Comparison of ENCODE assay signal across 8 mouse cellular contexts in genomic region chr1:153899731-153900380, GRCm38 (mm10). TPM values are rescaled to one million over a fixed set of nuclear protein-coding genes. Genes with fewer than 3 reads are reported as not detected.
DNase-seq lines count a peak whose midpoint lies in the region; ATAC-seq and TF ChIP-seq lines count a peak whose summit lies in the region.

Gene Glul (plus strand): TSS chr1:153899944.
Gene Teddm2 (minus strand): TSS chr1:153900228.

- H3K27ac ChIP-seq in forebrain, embryonic 10.5 days, result peak within 1 kb of the TSS; percentile 97
- H3K27ac ChIP-seq in heart, embryonic 15.5 days, result peak within 1 kb of the TSS; percentile 95
- peak within 1 kb of the TSS; percentile 94 for H3K27ac ChIP-seq in liver, embryonic 14.5 days
- peak within 1 kb of the TSS; percentile 97 for H3K27ac ChIP-seq in neural tube, embryonic 11.5 days (ENCODE audit: low read depth, low read length)
- H3K27ac ChIP-seq in stomach, postnatal 0 days (replicated peaks), result peak within 1 kb of the TSS; percentile 97

- H3K4me2 ChIP-seq in heart, embryonic 15.5 days, result peak within 1 kb of the TSS; percentile 80
- H3K4me2 ChIP-seq in liver, embryonic 14.5 days (ENCODE audit: low read depth), result peak within 1 kb of the TSS; percentile 83
- peak within 1 kb of the TSS; percentile 73 for H3K4me2 ChIP-seq in neural tube, embryonic 11.5 days (ENCODE audit: low read depth)
- H3K4me2 ChIP-seq in stomach, postnatal 0 days (replicated peaks; ENCODE audit: low read depth), result peak within 1 kb of the TSS; percentile 72

- H3K9me3 ChIP-seq in forebrain, embryonic 10.5 days, result no peaks in the 10 kb centered on the region
- H3K9me3 ChIP-seq in heart, embryonic 15.5 days (replicated peaks), result no peaks in the 10 kb centered on the region
- no peaks in the 10 kb centered on the region for H3K9me3 ChIP-seq in liver, embryonic 14.5 days (ENCODE audit: control insufficient read depth, low read length)
- no peaks in the 10 kb centered on the region for H3K9me3 ChIP-seq in neural tube, embryonic 11.5 days (ENCODE audit: control insufficient read depth, low read length)
- H3K9me3 ChIP-seq in stomach, postnatal 0 days (ENCODE audit: control insufficient read depth, low read length), result no peaks in the 10 kb centered on the region

- H3K27me3 ChIP-seq in forebrain, embryonic 10.5 days (ENCODE audit: poor library complexity, severe bottlenecking), result no peaks in the 10 kb centered on the region
- H3K27me3 ChIP-seq in heart, embryonic 15.5 days, result no peaks in the 10 kb centered on the region
- H3K27me3 ChIP-seq in liver, embryonic 14.5 days (ENCODE audit: control insufficient read depth, insufficient read depth, low read length), result no peaks in the 10 kb centered on the region
- H3K27me3 ChIP-seq in neural tube, embryonic 11.5 days (ENCODE audit: control insufficient read depth, insufficient read depth, low read length), result no peaks in the 10 kb centered on the region
- no peaks in the 10 kb centered on the region for H3K27me3 ChIP-seq in stomach, postnatal 0 days (ENCODE audit: control insufficient read depth, insufficient read depth, low read length)

- no peak for TF ChIP-seq CTCF in liver, embryonic 14.5 days (IDR thresholded peaks at IDR 0.05; ENCODE audit: low read depth)
- TF ChIP-seq CTCF in stomach, postnatal 0 days (IDR thresholded peaks at IDR 0.05; ENCODE audit: low read depth), result 0 out of 2 replicates have a peak, but pooled peaks have one; percentile 1

- H3K36me3 ChIP-seq in forebrain, embryonic 10.5 days (replicated peaks), result peaks cover 22% of the 10 kb centered on the region
- peaks cover 22% of the 10 kb centered on the region for H3K36me3 ChIP-seq in heart, embryonic 15.5 days
- H3K36me3 ChIP-seq in liver, embryonic 14.5 days (replicated peaks; ENCODE audit: control insufficient read depth, insufficient read depth, low read depth), result peaks cover 25% of the 10 kb centered on the region
- peaks cover 3% of the 10 kb centered on the region for H3K36me3 ChIP-seq in neural tube, embryonic 11.5 days (ENCODE audit: control insufficient read depth, insufficient read depth, low read length)
- H3K36me3 ChIP-seq in stomach, postnatal 0 days (ENCODE audit: control insufficient read depth, insufficient read depth, low read length), result peaks cover 15% of the 10 kb centered on the region; the same call in 1 of the 2 replicates

- WGBS in forebrain, embryonic 10.5 days, result under 1% methylated on average over 51 of the region's 51 CpGs
- WGBS in heart, embryonic 15.5 days, result under 1% methylated on average over 51 of the region's 51 CpGs
- WGBS in liver, embryonic 14.5 days (ENCODE audit: insufficient replicate concordance), result 0% methylated on average over 51 of the region's 51 CpGs
- WGBS in neural tube, embryonic 11.5 days, result under 1% methylated on average over 51 of the region's 51 CpGs
- WGBS in stomach, postnatal 0 days, result 0% methylated on average over 51 of the region's 51 CpGs

- H3K9ac ChIP-seq in heart, embryonic 15.5 days, result peak within 1 kb of the TSS; percentile 80
- peak within 1 kb of the TSS; percentile 88 for H3K9ac ChIP-seq in liver, embryonic 14.5 days (replicated peaks)
- peak within 1 kb of the TSS; percentile 90 for H3K9ac ChIP-seq in neural tube, embryonic 11.5 days (ENCODE audit: low read length)
- peak within 1 kb of the TSS; percentile 98 for H3K9ac ChIP-seq in stomach, postnatal 0 days (ENCODE audit: low read length)

- H3K4me3 ChIP-seq in forebrain, embryonic 10.5 days, result peak within 1 kb of the TSS; percentile 88
- H3K4me3 ChIP-seq in heart, embryonic 15.5 days, result peak within 1 kb of the TSS; percentile 76
- H3K4me3 ChIP-seq in liver, embryonic 14.5 days (ENCODE audit: insufficient read depth in 1 of 2, low read depth in 2 of 2, low read length in 2 of 2), result peak within 1 kb of the TSS; percentile 75 to 77
- H3K4me3 ChIP-seq in neural tube, embryonic 11.5 days (ENCODE audit: low read depth, low read length), result peak within 1 kb of the TSS; percentile 79
- H3K4me3 ChIP-seq in stomach, postnatal 0 days (ENCODE audit: low read depth, low read length), result peak within 1 kb of the TSS; percentile 98

- peak; percentile 93 for ATAC-seq in CD4-positive, CD25-positive, alpha-beta regulatory T cell, adult 4 months
- peak; percentile 97 for ATAC-seq in heart, embryonic 15.5 days (replicated peaks; ENCODE audit: insufficient number of reproducible peaks, insufficient read depth, low FRiP score, low read depth)
- peak; percentile 92 for ATAC-seq in liver, embryonic 14.5 days (ENCODE audit: insufficient read depth)
- ATAC-seq in neural tube, embryonic 11.5 days (ENCODE audit: insufficient read depth, low FRiP score, low TSS enrichment), result peak; percentile 97
- ATAC-seq in stomach, postnatal 0 days (ENCODE audit: low FRiP score, low TSS enrichment), result peak; percentile 96

- DNase-seq in c-Kit-negative CD71-positive TER-119-positive erythroid progenitor cells, embryonic 14.5 days (ENCODE audit: low read depth, low spot score), result peak; percentile 81
- peak; percentile 97 for DNase-seq in forebrain, embryonic 10.5 days (ENCODE audit: extremely low spot score, low spot score)
- DNase-seq in kidney, postnatal 25 days, result peak; percentile 97 to 99
- DNase-seq in liver, embryonic 14.5 days (ENCODE audit: low read depth in 3 of 3, low spot score in 3 of 3), result peak; percentile 87 to 90 (median 88)
- DNase-seq in neural tube, embryonic 11.5 days (ENCODE audit: low spot score), result peak; percentile 99
- DNase-seq in stomach, postnatal 0 days (ENCODE audit: low spot score), result peak; percentile 98

- peak; percentile 31; the same call in 1 of the 2 replicates for TF ChIP-seq EP300 in liver, embryonic 14.5 days (IDR thresholded peaks at IDR 0.05; ENCODE audit: low read depth)
- TF ChIP-seq EP300 in stomach, postnatal 0 days (optimal IDR thresholded peaks at IDR 0.05), result peak; percentile 53

- H3K4me1 ChIP-seq in forebrain, embryonic 10.5 days, result peaks cover 61% of the 10 kb centered on the region
- peaks cover 17% of the 10 kb centered on the region for H3K4me1 ChIP-seq in heart, embryonic 15.5 days (replicated peaks)
- H3K4me1 ChIP-seq in liver, embryonic 14.5 days (replicated peaks; ENCODE audit: control insufficient read depth in 2 of 2, insufficient read depth in 2 of 2, low read length in 1 of 2), result peaks cover 10 to 13% of the 10 kb centered on the region in 2 experiments
- peaks cover 15% of the 10 kb centered on the region for H3K4me1 ChIP-seq in neural tube, embryonic 11.5 days (ENCODE audit: control insufficient read depth, insufficient read depth, low read length)
- H3K4me1 ChIP-seq in stomach, postnatal 0 days (replicated peaks; ENCODE audit: control insufficient read depth, insufficient read depth), result peaks cover 3% of the 10 kb centered on the region

RNA-seq across cellular contexts. Expression of gene Glul, which starts in this region (rescaled TPM):
- polyA plus RNA-seq in CD4-positive, CD25-positive, alpha-beta regulatory T cell, adult 4 months (2017; shearing (Covaris generic)), result 10 to 100 TPM; 29.7 to 36.7 TPM
- polyA plus RNA-seq in forebrain, embryonic 10.5 days (2016; fragmentation: Nextera tagmentation; extraction: Ambion mirVana), result 129 and 136 TPM in 2 replicates
- polyA plus RNA-seq in heart, embryonic 15.5 days (2015; fragmentation: Nextera tagmentation; extraction: Ambion mirVana), result 56.4 and 68.3 TPM in 2 replicates
- polyA plus RNA-seq in liver, embryonic 14.5 days (2012; rRNA removed), result 46.7 and 71.1 TPM in 2 replicates
- 101 and 103 TPM in 2 replicates for polyA plus RNA-seq in liver, embryonic 14.5 days (2014; fragmentation: Nextera tagmentation; extraction: Ambion mirVana)
- 132 and 134 TPM in 2 replicates for polyA plus RNA-seq in neural tube, embryonic 11.5 days (2014; fragmentation: Nextera tagmentation; extraction: Ambion mirVana)
- polyA plus RNA-seq in stomach, postnatal 0 days (2015; fragmentation: Nextera tagmentation; extraction: Ambion mirVana), result 330 and 353 TPM in 2 replicates

RNA-seq across cellular contexts. Expression of gene Teddm2, which starts in this region (rescaled TPM):
- polyA plus RNA-seq in CD4-positive, CD25-positive, alpha-beta regulatory T cell, adult 4 months (2017; shearing (Covaris generic)), result under 1 TPM; 0.38 to 0.81 TPM
- 0.33 and 0.39 TPM in 2 replicates for polyA plus RNA-seq in forebrain, embryonic 10.5 days (2016; fragmentation: Nextera tagmentation; extraction: Ambion mirVana)
- polyA plus RNA-seq in heart, embryonic 15.5 days (2015; fragmentation: Nextera tagmentation; extraction: Ambion mirVana), result 0.19 and 0.44 TPM in 2 replicates
- 0.24 and 0.28 TPM in 2 replicates for polyA plus RNA-seq in liver, embryonic 14.5 days (2012; rRNA removed)
- 0.14 and 0.25 TPM in 2 replicates for polyA plus RNA-seq in liver, embryonic 14.5 days (2014; fragmentation: Nextera tagmentation; extraction: Ambion mirVana)
- 0.49 and 0.57 TPM in 2 replicates for polyA plus RNA-seq in neural tube, embryonic 11.5 days (2014; fragmentation: Nextera tagmentation; extraction: Ambion mirVana)
- 0.80 and 0.85 TPM in 2 replicates for polyA plus RNA-seq in stomach, postnatal 0 days (2015; fragmentation: Nextera tagmentation; extraction: Ambion mirVana)

Comparison
In these comparisons a context has a peak if more than half of its experiments do, and no peak if none do; other contexts are left out.
1. Peak in every context shown above with its lines: DNase-seq, ATAC-seq, H3K4me3 ChIP-seq and H3K27ac ChIP-seq.